Mouse (Mus musculus) left cerebral cortex, adult 6 months (tissue): ENCODE data around the gene 2610507B11Rik. TPM values are rescaled to one million over a fixed set of nuclear protein-coding genes. Genes with fewer than 3 reads are reported as not detected.

Experiments
- long read RNA-seq, 2 experiments: library from polyadenylated mRNA; unstranded; transcript quantifications; one replicate each; pipeline ENCODE4 v2.0.0; 2019 to 2020
- polyA plus RNA-seq: library from polyadenylated mRNA; unstranded; fragments of <200 nt; fragmentation: Nextera tagmentation; gene quantifications from 2 replicates; pipeline ENCODE4 v1.2.3, GENCODE M21; 2021

Gene 2610507B11Rik
- polyA plus RNA-seq, result 46.6 and 50.5 TPM in 2 replicates
- long read RNA-seq, experiment 1, full-length matches to known transcripts, result 15 of 171 reads
- long read RNA-seq, experiment 1, partial matches to known transcripts, result 148 of 171 reads
- long read RNA-seq, experiment 1, other reads (novel, unspliced or antisense), result 8 of 171 reads
- long read RNA-seq, experiment 2, partial matches to known transcripts, result 91 of 94 reads
- long read RNA-seq, experiment 2, other reads (novel, unspliced or antisense), result 3 of 94 reads

DNA sequence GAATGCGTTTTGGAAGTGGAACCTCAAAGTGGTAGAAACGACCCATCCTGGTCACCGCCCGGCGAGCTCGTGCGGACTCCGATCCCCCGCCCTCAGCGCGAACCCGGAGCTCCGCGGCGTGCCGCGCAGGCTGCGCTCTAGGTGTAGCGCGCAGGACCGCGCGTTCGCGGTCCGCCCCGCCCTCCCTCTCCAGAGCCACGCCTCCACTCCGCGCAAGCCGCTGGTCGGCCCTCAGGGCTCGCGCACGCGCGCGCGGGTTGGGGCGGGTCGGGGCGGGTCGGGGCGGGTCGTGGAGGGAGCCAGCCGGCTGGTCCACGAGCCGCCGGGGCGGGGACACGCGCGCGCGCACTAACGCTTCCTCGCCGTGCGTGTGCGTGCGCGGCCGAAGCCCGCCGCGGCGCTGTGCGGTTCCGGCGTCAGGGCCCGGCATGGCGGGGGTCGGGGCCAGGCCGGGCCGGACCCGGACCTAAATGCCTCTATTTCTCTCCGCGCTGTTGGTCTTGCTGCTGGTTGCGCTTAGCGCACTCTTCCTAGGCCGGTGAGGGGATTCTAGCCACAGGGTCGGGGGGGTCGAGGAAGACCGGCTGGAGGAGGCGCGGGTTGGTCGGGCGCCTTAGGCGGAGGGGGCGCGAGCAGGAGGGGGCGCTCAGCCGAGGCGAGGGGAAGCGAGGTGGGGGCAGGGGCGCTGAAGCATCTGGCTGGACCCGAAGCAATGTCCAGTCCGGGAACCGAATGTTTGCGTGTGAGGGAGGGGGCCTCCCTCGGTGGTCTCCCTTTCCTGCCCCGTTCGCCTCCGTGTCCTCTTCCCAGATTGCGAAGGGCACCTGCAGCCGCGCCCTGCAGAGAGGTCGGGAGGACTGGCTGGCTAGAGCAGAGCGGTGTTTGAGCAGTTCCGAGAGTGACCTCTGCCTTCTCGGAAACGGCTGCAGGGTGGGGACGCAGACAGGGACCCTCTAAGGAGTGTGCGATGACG is at the start of gene 2610507B11Rik:
TSS of gene 2610507B11Rik (plus strand) at position 373 of the 973 bp plus-strand sequence.

DNA sequence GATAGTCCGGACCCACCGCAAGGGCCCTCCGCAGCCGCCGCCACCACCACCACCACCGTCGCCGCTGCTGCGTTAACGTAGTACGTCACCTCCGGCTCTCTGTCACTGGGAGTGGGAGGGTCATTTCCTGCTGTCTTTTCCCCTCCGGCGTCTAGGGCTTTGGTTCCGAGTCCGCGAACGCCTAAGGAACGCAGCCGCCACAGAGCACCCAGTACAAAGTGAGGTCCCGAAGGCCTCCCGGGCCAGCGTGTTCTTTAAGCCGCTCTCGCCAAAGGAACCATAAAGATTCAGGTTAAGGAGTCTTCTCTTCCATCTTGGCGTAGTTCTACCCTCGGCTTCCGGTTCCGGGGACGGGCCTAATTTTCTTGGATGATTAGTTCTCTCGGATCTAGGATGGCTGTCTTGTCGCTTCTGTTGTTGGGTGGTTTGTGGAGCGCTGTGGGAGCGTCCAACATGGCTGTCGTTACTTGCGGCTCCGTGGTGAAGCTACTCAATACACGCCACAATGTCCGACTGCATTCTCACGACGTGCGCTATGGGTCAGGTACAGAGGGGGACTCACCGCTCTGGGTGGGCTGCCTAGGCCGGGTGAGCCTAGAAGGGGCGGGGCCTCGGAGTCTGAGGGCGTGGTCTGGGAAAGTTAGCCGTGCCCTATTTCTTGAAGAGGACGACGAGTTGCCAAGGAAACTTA is 15.8 kb upstream of the 2610507B11Rik start, which contains the start of the genes Sdf2 and Supt6:
TSS of gene Sdf2 (plus strand) at position 120 of the 691 bp plus-strand sequence.
TSS of gene Supt6 (minus strand) at position 361 of the 691 bp plus-strand sequence.

DNA sequence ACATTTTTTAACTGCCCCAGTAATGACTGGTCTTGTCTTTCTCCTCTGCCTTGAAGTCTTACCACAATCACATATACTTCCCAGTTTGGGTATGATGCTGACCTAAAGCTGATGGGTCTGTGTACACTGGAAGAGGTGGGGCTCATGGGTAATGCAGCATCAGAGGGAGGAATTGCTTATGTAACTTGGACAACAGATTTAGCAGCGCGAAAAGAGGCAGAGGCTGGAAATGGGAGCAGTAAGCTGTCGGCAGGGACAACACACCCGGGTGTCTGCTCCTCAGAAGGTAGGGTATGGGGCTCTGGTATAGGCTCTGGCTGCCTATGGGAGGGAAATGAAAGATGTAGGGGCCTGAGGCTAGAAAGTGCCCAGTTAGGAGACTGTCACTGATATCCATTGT is 29.1 kb downstream of the 2610507B11Rik start, which contains the start of gene BC030499:
TSS of gene BC030499 (plus strand) at position 188 of the 400 bp plus-strand sequence.

DNA sequence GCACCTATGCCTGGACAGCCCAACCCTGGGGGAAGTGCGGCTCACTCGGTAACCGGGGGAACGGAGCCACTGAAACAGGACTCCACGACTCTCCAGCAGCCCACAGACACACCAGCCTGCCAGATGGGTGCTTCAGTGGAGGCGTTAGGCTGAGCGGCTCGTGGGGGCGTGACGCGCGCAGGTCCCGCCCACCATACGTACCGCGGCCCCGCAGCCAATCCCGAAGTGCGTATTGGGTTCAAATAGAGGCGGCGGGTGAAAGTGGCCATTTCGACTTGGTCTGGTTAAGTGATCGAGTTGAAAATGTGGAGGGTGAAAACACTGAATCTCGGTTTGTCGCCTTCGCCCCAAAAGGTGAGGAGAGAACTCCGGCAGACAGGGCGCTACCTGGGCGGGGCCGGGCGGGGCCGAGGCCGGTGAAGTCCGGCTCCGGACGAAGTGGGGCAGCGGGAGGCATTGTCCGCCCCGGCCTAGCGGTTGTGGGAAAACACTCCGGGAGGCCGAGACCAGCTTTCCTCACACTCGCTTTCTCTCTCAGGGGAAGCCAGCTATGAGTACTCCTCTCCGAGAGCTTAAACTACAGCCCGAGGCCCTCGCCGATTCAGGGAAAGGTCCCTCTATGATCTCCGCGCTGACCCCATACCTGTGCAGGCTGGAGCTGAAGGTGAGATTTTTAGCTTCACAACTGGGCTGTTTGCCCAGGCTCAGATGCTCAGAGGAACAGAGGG is 40.0 kb downstream of the 2610507B11Rik start, which contains the start of gene Spag5:
TSS of gene Spag5 (plus strand) at position 173 of the 728 bp plus-strand sequence.

DNA sequence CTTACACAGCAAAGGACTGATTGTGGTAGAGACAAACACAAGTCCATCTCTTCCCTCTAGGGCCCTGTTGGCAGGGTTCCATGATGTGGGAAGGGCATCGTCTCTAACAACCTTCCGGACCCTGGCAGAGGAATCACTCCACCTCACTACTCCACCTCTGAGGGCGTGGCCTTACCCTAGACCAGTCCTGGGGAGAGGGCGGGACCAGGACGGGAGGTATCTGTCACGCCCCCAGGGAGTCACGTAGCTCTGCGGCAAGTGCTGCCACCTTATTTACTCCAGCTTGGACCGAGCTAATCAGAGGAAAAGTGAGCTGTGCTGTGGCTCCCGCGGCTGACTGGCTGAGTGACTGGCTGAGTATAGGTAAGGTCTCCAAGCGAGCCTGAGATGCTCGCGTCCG is 61.3 kb downstream of the 2610507B11Rik start, which contains the start of gene Aldoc:
TSS of gene Aldoc (plus strand) at position 109 of the 400 bp plus-strand sequence.

DNA sequence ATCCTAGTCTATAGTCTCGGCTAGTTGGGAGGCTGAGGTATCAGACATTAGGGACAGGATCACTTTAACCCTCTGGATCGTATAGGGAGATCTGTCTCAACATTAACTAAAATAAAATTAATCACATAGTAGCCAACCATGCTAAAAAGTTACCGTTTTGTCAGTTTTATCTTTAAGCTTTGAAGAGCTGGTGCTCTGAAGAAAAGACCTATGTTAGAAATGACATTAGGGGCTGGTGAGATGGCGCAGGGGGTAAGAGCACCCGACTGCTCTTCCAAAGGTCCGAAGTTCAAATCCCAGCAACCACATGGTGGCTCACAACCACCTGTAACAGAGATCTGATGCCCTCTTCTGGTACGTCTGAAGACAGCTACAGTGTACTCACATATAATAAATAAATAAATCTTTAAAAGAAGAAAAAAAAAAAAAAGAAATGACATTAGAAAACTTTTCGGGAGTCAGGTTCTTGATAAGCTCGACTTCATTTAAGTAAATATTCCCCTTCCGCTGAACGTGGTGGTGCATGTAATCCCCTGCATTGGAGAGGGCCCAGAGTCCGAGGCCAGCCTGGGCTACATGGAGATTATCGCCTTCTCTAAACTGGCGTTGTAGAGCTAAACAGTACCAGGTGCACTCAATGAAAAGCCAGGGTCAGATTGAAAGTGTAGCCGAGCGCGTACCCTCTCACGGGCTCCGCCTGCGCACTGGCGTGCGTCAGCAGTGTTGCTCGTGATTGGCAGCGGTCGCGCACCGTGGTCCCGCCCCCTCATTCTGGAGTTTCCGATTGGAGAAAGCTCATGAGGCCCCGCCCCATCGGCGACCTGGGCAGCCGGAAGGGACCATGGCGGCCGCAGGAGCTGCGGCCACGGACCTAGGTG is 66.3 kb downstream of the 2610507B11Rik start, which contains the start of gene Pigs:
TSS of gene Pigs (plus strand) at position 782 of the 878 bp plus-strand sequence.

Other genes with a start within 250 kb of the 2610507B11Rik start
- gene Dhrs13, start 229.5 kb upstream of the 2610507B11Rik start, polyA plus RNA-seq, result 8.0 and 8.2 TPM in 2 replicates
- gene Flot2, start 223.8 kb upstream of the 2610507B11Rik start, polyA plus RNA-seq, result 89.7 and 90.8 TPM in 2 replicates
- gene Eral1, start 181.4 kb upstream of the 2610507B11Rik start, polyA plus RNA-seq, result 11.0 and 13.0 TPM in 2 replicates
- 8.8 and 12.2 TPM in 2 replicates for gene Fam222b, start 167.1 kb upstream of the 2610507B11Rik start, polyA plus RNA-seq
- 3.4 and 8.9 TPM in 2 replicates for gene Traf4, start 96.2 kb upstream of the 2610507B11Rik start, polyA plus RNA-seq
- 1.9 TPM in 2 replicates for gene Nek8, start 85.1 kb upstream of the 2610507B11Rik start, polyA plus RNA-seq
- 38.5 and 43.5 TPM in 2 replicates for gene Tlcd1, start 85.0 kb upstream of the 2610507B11Rik start, polyA plus RNA-seq
- 870 and 1,461 TPM in 2 replicates for gene Rpl23a, start 78.2 kb upstream of the 2610507B11Rik start, polyA plus RNA-seq
- gene Rab34, start 73.3 kb upstream of the 2610507B11Rik start, polyA plus RNA-seq, result 14.8 and 17.6 TPM in 2 replicates
- gene Proca1, start 68.4 kb upstream of the 2610507B11Rik start, polyA plus RNA-seq, result 5.5 and 6.3 TPM in 2 replicates
- gene Sdf2, start 16.0 kb upstream of the 2610507B11Rik start, polyA plus RNA-seq, result 129 and 164 TPM in 2 replicates
- gene Supt6, start 15.8 kb upstream of the 2610507B11Rik start, polyA plus RNA-seq, result 11.8 and 13.1 TPM in 2 replicates
- 2.7 and 2.8 TPM in 2 replicates for gene BC030499, start 29.1 kb downstream of the 2610507B11Rik start, polyA plus RNA-seq
- gene Spag5, start 39.8 kb downstream of the 2610507B11Rik start, polyA plus RNA-seq, result 1.7 TPM in 2 replicates
- gene Aldoc, start 61.2 kb downstream of the 2610507B11Rik start, polyA plus RNA-seq, result 1,417 and 1,712 TPM in 2 replicates
- 53.9 and 59.8 TPM in 2 replicates for gene Pigs, start 66.7 kb downstream of the 2610507B11Rik start, polyA plus RNA-seq
- 7.4 and 56.0 TPM in 2 replicates for gene Unc119, start 81.7 kb downstream of the 2610507B11Rik start, polyA plus RNA-seq
- not detected in 2 replicates for gene Foxn1, start 124.8 kb downstream of the 2610507B11Rik start, polyA plus RNA-seq
- not detected in 2 replicates for gene Slc13a2, start 160.5 kb downstream of the 2610507B11Rik start, polyA plus RNA-seq
- 12.3 and 16.4 TPM in 2 replicates for gene Slc46a1, start 203.9 kb downstream of the 2610507B11Rik start, polyA plus RNA-seq
- gene Sarm1, start 236.0 kb downstream of the 2610507B11Rik start, polyA plus RNA-seq, result 16.2 and 17.2 TPM in 2 replicates
- 50.1 and 59.0 TPM in 2 replicates for gene Vtn, start 237.3 kb downstream of the 2610507B11Rik start, polyA plus RNA-seq
- gene Sebox, start 241.7 kb downstream of the 2610507B11Rik start, polyA plus RNA-seq, result 1.9 and 2.2 TPM in 2 replicates